Mouse (Mus musculus): Measurements from ENCODE around the gene Dad1.

DNA sequence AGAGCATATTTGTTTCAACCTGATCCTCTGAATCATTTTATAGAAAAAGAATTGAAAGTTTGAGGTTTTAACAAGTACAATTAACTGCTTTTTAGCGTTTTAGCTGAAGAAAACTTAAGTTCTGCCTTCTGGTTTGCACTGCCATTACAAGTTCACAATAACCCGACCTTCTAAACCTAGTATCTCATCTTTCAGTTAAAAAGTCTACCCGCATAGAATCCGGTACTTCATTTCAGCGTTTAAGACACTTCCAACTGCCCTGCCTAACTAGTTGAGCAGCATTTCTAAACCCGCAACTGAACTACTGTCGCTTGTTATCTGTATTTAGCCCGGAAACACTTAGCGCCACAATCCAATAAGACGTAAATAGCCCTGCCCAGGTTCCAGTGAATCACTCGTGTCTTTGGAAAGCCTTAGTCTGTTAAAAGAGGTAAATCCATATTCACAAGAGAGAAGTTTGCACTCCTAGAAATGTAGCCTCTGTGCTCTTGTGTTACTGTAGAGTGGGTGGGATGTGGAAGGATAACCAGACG is 832 bp upstream of the Dad1 start:
- TF ChIP-seq CTCF (conservative IDR thresholded peaks at IDR 0.05; ENCODE audit: low read length) (no peak), POU5F1 (IDR thresholded peaks at IDR 0.05; ENCODE audit: borderline replicate concordance, low read length) (no peak)
